Mouse (Mus musculus) Muller cell, postnatal 12 days (primary cell): ENCODE measurements around the gene Il21r.

Source experiments
- DNase-seq: peaks from one replicate; pipeline ENCODE4 v3.0.0-alpha.2; 2015; ENCODE audit errors: inconsistent ontology term

Il21r gene

DNA sequence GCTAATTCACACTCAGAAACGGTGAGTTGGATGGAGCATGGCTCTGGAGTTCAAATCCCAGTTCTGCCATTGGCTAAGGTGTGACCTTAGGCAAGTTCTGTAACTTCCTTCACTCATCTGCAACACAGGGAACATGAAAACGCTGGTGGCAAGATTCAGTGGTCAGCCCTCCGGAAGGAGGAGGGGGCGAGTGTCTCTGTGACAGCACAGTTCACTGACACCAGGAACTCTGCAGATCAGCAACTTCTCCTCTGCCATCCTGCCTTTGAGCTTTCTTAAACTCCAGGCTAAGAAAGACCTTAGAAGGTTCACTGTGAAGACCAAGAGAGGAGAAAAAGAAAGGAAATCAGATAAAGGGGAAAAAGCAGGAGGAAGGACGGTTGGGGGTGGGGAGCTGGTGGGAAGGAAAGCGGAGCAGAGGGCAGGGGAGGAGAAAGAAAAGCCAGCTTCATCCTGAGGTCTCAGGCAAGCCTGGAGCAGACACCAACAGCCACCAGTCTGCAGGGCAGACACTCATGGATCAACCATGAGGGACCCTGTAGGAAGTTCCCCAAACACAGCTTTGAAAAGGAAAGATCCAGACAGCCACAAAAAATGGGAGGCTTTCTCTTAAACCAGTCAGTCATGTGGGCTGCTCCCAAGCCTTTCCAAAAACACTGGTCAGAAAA, 2.5 kb upstream of the Il21r start:
- DNase-seq = no peak

DNA sequence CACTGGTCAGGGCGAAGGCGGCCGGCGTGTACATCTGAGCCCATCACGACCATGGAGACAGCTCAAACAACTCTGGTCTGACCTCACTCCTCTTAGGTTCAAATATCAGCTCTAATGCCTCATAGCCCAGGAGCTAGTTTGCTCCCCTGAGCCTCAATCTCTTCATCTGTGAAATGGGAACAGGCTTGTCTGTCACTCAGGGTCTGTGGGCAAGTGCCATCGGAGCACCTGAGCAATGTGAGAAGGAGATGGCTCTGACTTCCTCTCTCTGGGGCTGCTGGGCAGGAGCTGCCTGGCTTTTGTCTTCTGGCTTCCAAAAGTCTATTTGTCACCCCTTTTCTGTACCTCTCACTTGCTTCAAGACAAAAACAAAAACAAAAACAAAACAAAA, 2.0 kb upstream of the Il21r start:
- no peak for DNase-seq

DNA sequence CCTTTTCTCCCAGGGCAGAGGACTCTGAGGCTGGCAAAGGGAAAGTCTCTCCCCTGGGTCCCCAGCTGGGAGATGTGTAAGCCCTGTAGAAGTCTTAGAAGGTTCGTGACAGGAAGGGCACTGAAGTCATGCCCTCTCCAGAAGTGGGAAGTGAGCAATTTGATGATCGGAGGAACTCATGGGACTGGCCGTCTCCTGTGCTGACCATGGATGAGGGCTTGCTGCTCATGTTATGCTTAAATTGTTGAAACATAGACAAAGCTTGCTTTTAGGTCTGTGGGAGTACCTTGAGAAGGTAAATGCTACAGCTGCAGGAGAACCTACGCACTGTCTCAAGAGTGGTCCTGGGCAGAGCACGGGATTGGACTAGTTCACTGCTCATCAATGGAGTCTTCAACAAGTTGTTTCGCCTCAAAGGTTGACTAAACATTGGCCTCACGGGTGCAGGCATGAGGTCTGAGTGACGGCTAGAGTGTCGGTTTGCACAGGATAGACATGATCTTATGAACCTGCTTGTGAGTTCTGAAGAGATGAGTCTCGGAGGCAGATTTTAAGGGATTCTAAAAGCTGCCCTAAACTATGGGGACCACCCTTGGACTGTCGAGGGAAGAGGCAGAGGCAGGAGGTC, 1.3 kb upstream of the Il21r start:
- no peak for DNase-seq

DNA sequence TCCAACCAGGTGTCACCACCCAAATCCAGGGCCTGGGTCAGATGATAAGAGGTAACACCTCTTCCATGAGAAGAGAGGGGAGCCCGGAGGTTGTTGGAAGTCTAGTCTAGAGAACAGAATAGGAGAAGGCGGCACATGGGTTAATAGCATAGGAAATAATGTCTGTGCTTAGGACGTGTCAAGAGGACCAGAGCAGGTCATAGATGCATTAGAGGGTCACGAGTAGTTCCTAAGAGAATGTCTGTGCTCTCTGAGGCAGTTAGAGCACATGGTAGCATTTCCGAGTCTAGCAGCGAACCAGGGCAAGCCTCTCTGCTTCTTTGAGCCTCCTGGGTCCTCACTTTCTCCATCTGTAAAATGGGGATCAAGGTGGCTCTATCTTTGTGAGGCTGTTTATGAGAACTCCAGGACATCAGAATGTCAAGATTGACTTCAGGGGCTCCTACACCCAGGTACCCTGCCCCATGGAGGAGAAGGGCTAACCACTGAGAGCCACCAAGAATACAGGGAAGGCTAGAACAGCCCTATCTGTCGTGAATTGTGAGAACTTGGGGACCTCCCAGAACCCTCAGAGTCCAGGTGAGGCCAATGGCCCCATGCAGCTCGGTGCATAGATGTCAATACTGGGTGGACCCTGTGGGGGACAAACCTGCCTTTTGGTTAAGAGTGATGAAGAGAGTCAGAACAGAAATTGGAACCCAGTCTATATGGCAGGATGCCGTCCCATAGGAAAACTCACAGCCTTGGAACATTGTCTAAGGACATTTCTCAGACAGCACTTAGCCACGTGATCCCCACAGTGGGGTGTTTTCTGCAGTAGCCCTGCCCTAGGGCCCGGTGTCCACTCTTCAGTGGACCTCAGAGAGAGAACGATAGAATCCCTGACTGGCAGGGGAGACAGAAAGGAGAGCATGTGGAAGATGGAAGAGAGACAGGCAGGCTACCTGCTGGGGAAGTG, 1.4 kb downstream of the Il21r start:
- DNase-seq = no peak

DNA sequence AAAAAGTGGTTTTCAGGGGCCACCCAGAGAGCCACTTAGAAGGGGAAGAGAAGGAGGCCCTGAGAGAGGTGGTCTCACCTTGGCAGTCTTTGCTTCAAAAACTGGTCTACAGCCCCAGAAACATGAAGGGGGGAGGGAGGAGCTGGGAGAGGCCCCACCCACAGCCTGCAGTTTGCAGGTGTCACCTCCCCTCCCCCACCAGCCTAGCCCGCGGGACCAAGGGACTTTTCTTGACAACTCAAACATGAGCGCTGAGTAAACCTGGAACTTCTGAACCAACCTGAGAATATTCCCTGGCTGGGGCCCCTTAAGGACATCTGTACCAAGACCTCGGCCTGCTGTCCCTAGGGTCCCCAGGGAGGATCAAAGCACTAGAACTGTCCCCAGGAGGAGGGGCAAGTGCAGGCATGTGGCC, 2.5 kb downstream of the Il21r start:
- no peak for DNase-seq

DNA sequence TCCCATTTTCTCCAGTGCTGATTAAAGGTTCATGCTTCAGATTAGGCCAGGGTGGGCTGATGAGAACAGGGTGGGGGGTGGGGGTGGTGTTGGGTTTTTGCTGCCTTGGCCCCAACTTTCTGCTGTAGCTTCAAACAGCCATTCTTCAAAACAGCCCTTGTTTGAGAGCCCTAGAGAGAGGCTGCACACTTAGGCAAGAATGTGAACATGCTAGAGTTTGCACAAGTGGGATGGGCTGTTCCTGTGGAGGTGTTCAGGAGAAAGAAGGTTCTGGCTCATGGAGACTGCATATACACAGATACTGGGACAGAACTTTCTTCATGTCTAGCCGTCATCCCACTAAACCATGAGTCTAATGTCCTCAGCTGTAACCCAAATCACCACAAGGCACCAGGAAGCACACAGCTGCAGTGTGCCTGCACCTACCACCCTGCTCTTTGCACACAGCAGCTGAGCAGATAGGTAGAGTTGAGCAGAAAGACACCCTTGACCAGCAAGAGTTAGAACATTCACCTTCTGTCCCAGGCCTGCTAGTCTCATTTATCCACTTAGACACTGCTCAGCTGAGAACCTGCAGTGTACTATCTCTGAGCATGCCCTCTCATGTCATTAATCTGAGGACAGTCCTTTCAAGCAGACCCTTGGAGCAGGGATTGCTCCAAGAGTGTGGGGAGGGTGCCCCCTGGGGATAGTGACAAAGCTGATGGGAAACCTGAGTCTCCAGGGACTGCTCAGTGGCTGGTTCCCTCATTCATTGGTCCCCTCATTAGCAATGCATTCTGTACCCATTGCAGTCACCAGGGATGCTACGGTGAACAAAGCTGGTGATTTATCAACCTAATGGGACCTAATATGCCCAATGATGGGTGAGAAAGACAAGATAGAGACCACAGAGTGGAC, 3.3 kb downstream of the Il21r start:
- no peak for DNase-seq

DNA sequence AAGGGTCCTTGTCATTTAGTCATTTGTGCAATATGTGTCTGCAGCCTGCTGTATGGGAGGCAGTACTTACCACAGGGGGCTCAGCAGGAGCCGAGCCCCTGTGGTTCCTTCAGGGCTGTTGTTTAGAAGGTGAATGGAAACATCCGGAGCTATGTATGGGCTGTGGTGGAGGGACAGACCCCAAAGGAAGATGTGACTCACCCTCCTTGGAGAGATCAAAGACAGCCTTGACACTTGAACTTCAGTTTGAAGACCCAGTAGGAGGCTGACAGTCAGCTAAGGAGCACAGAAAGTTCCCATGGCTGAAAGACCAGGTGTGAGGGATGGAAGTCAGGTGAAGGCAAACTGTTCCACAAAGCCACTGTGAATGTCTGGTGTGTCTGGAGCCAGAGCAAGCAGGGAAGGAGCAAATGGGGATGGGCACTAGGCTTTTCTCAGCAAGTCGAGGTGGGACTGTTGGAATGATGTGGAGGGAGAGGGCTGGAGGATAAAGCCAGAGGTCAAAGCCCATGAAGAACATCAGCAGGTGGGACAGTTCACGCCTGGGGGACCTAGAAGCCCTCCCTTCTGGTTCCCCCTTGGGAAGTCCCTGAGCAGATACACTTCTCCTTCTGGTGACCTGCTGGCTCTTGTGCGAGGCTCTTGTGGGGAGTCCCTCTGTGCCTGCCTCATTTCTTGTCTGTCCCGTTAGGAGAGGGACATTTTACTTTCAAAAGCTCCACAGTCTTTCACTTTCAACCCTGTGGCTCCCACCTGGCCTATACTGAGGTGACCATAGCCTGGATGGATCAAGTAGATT, 4.4 kb downstream of the Il21r start:
- no peak for DNase-seq

DNA sequence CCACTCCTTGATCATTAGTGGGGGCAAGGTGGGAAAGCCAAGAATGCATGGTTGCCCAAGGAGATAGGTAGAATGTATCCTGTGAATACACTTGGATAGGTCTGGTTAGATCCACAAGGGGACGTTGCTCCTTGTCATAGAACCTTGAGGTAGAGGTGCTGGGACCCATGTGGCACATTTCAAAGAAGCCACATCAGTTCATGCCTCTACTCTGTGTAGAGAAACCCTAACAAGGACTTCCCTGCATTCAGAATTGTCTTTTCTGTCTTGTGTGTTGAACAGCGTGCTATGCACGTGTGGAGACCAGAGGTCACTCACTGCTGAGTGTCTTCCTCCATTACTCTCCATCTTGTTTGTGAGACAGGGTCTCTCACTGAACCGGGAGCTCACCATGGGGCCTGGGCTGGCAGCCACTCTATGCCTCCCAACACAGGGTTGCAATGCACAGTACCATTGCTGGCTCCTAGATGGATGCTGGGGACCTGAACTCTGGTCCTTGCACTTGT, 5.0 kb downstream of the Il21r start:
- DNase-seq = no peak

DNA sequence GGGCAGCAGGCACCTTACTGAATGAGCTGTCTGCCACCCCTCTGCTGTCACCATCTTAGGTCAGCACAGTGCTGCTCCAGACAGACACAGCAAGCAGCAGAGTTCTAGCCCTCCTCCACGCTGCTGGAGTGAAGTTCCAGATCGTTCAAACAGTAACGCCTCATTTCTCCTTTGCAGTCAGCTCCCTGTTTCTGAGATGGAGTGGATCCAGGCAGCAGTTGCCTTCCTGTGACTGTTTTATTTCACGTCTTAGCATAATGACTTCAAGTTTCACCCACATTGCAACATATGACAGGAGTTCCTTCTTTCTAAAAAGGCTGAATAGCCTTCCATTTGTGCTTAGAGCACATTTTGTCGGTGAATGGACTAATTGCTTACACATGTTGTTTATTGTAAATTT, 10.3 kb downstream of the Il21r start:
- no peak for DNase-seq

DNA sequence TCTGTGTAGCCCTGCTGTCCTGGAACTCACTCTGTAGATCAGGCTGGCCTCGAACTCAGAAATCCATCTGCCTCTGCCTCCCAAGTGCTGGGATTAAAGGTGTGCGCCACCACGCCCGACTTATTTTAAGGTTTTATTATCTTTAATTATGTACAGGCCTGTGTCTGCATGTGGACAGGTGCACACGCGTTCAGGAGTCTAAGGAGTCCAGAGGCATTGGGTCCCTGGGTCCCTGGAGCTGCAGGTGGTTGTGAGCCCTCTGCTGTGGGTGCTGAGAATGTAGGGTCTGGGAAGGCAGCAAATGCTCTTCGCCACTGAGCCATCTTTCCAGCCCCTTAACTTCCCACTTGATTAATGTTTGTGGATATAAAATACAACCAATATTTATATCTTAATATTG, 12.2 kb downstream of the Il21r start:
- no peak for DNase-seq

DNA sequence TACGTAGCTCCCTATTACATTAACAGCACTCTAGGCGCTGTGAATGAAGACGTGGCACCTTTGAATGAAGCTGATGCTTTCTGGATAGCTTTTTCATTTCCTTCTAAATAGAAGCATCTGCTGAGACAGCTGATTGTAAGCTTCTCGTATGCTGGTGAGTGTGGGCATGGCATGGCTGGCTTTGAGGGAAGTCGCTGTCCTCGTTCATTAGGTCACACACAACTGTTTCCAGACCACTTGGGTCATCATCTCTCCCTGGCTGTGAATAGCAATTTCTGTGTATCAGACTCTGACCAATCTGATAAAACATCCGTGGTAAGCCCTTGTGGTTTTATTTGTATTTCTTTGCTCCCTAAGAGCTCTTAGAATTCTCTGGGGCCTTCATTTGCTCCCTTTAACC, 14.8 kb downstream of the Il21r start:
- DNase-seq = no peak

DNA sequence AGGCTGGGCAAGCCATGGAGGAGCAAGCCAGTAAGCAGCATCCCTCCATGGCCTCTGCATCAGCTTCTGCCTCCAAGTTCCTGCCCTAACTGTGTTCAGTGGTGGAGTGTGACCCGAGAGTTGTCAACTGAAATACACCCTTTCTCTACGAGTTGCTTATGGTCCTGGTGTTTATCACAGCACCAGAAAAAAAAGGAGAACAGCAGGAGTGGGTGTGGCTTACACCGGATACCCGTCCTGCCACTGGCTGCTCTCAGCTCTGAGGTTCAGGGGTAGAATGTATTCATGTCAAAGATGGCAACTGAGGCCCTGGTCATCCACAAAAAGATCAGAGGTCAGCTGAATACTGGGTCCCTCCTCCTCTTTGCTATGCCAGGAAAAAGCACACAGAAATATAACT, 16.8 kb downstream of the Il21r start:
- no peak for DNase-seq

DNA sequence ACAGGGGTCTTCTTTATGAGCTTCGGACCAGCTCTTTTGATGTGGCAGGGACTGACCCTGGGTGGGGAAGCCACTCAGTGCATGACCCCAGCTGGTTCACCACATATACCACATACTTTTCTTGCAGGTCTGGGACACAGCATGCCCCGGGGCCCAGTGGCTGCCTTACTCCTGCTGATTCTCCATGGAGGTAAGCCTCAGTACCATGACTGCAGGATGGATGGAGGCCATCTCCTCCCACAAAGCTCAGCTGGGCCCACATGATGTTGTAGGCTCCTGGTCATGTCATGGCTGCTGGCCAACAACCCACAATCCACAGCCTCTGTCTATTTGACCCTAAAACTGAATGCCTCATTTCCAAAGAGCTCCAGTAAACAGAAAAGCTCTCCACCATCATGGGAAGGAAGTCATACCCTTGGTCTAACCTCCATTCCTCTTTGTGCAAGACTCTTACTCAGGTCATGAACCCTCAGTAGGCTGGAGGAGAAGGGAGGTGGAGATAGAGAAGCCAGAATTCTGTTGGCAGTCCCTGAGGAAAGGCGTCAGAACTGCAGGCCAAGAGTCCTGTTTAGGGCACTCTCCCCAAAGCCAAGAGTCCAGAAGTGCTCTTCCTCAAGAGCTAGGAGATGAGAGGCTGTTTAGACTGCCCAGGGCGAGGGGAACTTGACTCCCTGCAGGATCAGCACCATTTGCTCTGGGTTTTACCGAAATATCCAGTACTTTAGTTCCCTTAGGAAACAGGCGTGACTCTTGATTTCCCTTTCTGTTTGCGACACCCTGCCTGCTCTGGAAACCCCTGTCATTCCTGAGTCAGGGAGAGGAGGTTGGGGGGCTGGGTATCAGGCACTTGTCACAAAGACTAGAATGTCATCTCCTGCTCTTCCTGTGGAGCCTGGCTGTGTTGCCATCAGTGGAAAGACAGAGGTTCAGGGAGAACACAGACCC, 19.8 kb downstream of the Il21r start:
- DNase-seq = no peak

DNA sequence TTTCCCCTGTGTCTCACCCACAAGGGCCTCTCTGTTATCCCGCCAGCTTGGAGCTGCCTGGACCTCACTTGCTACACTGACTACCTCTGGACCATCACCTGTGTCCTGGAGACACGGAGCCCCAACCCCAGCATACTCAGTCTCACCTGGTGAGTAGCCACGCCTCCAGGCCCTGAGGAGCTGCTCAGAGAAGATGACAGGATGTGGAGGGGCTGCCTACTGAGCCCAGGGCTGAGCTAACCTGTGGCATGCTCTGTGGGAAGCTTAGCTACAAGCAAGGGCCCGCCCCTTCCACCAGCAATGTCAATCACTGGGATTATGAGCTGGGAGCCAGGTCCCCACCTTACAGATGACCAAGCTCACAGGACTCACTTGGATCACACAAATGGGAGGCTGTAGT, 22.0 kb downstream of the Il21r start:
- DNase-seq = no peak

DNA sequence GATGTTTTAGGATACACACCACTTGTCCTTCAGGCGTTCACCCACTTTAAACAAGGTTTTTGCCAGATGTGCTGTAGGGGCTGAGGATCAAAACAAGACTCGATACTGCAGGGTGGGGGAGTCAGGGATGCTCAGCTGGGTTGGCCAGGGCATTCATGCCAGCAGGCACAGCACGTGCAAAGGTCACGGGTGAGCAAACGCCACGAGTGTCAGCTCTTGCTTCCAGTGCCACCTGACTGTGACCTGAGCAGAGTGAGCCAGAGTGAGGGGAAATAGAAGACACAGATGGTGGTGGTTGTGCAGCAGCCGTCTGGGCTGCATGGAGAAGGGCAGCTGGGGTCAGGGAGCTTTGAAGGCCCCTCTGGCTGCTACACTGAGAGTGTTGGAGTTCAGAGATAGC, 22.6 kb downstream of the Il21r start:
- DNase-seq = no peak

DNA sequence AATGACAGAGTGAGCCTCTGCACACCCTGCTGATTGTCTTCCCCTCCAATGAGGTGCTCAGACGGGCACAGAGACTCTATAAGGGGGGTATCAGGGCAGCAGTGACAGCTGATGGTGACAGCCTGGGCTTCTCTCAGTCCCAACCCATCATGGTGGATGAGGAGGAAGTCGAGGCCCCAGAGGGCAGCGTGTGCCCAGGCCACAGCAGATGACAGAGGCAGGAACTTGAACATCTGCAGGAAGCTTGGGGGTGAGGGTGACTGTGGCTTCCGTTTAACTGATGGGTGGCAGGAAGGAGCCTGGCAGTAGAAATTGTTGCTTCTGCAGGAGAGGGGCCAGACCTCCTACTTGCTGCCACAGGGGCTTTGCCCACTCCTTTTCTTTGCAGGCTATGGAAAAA, 27.1 kb downstream of the Il21r start:
- no peak for DNase-seq

DNA sequence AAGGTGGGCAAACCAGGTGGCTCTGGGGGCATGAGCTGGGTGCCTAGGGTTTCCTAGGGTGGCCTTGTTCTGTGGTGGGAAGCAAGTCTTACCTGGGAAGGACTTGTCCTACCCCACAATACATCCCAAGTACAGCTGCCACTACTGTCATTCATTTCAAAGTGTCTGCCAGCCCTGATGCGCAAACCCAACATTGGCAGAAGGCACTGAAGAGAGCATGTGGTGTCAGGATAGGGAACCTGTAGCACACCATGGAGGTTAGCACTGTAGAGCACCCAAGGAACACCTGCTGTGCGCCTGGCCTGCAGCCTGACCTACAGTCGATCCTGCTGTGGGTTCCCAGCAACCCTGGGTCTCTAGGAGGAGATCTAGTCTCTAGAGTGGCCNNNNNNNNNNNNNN, 27.8 kb downstream of the Il21r start:
- no peak for DNase-seq

DNA sequence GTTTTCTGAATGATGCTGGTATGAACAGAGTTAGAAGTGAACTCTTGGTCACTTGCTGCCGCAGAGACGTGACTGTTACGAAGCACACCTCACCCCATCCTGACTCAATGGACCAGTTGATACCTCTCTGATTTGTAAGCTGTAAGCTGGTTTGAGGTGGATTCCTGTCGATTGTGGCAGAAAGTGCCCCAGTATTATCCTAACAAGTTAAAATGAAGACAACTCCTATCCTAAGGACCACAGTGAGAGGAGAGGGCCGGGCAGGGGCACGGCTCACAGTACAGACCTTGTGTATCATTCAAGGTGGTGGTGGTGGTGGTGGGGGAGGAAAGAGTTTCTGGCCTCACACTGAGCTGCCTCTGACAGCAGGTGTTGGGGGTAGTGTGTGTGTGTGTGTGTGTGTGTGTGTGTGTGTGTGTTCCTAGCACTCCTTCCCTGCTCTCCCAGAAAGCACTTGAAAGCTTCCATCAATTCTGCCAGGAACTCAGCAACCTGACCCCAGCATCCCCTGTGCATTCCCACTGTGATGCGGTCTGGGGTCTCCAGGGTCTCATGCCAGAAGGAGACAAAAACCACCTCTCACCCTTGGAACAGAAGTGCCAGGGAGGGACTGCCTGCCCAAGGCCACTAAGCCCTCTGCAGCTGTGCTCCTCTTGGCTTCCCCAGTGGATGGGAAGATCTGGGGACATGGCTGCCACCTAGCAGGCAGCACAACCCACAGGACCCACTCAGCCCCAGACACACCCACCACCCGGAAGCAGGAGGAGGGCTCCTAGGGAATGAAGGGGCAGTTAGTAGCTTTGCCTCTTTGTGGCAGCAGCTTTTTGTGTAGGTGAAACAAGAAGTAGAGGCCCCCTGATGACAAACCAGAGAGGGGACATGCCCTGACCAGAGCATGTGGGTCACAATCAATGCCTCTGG, 34.3 kb downstream of the Il21r start:
- DNase-seq = no peak
